Mouse (Mus musculus) midbrain, embryonic 12.5 days (tissue): ENCODE results near the gene Pdlim4. TPM values are rescaled to one million over a fixed set of nuclear protein-coding genes. Genes with fewer than 3 reads are reported as not detected.
A peak's percentile ranks its signal among the peaks of the same experiment; 100 is the strongest.

ENCODE experiments used
- ATAC-seq: fragments of 200-750 bp; cut with Nextera tagmentation; 2 replicates; pipeline ENCODE4 v1.8.0; 2017; ENCODE audit warnings: low read depth, moderate TSS enrichment, moderate library complexity; ENCODE audit not compliant: low FRiP score
- H3K27ac ChIP-seq: fragments of 300-500 bp; sonication (generic); replicated peaks from 2 replicates; pipeline ENCODE4 v1.5.1; 2016; ENCODE audit warnings: mild to moderate bottlenecking
- H3K27me3 ChIP-seq: fragments of 300-500 bp; sonication (generic); 2 replicates; pipeline ENCODE4 v1.6.1; 2016; ENCODE audit warnings: mild to moderate bottlenecking
- H3K36me3 ChIP-seq: fragments of 300-500 bp; sonication (generic); 2 replicates; pipeline ENCODE4 v1.6.1; 2016
- H3K4me1 ChIP-seq: fragments of 300-500 bp; sonication (generic); 2 replicates; pipeline ENCODE4 v1.6.1; 2016
- H3K4me2 ChIP-seq: fragments of 300-500 bp; sonication (generic); replicated peaks from 2 replicates; pipeline ENCODE4 v1.6.1; 2016; ENCODE audit warnings: mild to moderate bottlenecking, moderate library complexity
- H3K4me3 ChIP-seq: fragments of 300-500 bp; sonication (generic); 2 replicates; pipeline ENCODE4 v1.5.1; 2016; ENCODE audit warnings: mild to moderate bottlenecking
- H3K9ac ChIP-seq: fragments of 300-500 bp; sonication (generic); replicated peaks from 2 replicates; pipeline ENCODE4 v1.6.1; 2016; ENCODE audit warnings: mild to moderate bottlenecking, moderate library complexity
- H3K9me3 ChIP-seq: fragments of 300-500 bp; sonication (generic); 2 replicates; pipeline ENCODE4 v1.6.1; 2016; ENCODE audit warnings: mild to moderate bottlenecking
- WGBS: fragments of 180-500 bp; shearing (Covaris S2); methylation state at CpG from one replicate; pipeline ENCODE4 v1.1.7; 2016; 5-methylcytosine and 5-hydroxymethylcytosine counted together
- polyA plus RNA-seq: library from polyadenylated mRNA; unstranded; fragments of >200 nt; fragmentation: Nextera tagmentation; extraction: Ambion mirVana; gene quantifications from 2 replicates; pipeline ENCODE4 v1.2.1, GENCODE M21; 2016

Pdlim4 gene
- polyA plus RNA-seq, 1 experiment from 2014 or later = 36.4 TPM

DNA sequence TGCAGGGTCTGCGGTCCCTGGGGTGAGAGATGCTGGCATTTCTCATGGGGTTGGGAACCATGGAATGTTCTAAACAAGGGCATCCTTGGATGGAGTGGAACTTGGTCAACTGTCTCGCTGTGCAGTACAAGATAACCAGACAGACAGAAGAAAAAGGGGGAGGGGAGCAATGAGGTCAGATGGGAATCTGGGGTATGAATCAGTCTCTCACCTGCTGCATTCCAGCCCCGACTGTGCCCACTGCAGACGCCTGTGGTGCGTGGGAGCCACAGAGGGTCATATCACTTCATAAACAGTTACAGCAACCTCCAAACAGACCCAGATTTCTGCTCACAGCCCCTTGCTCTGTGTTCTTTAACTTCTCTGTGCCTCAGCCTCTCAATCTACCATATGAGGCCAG is 2.4 kb downstream of the Pdlim4 start:
- ATAC-seq = no peak
- Histone ChIP-seq H3K4me1 (peaks cover 32% of the 10 kb centered on the region), H3K9ac (no peak overlapping the region), H3K4me2 (no peak overlapping the region), H3K4me3 (no peak overlapping the region), H3K36me3 (no peaks in the 10 kb centered on the region), H3K27me3 (peaks cover 24% of the 10 kb centered on the region), H3K9me3 (no peaks in the 10 kb centered on the region), H3K27ac (no peak overlapping the region)
- WGBS = 94% methylated on average over 5 of the region's 5 CpGs

DNA sequence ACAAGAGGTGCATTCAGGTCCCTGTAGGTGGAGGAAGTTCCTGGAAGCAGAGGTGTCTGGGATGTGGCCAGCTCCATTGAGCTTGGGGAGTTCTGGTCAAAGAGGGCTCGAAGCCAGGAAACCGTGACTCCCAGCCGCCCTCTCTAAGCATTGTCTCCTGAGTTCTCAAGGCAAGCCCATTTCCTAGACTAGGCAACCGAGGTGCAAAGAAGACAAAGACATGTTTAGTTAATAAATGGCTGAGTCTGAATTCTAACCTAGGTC is 3.0 kb downstream of the Pdlim4 start:
- H3K27me3 ChIP-seq = peaks cover 24% of the 10 kb centered on the region
- WGBS = 87% methylated on average over 4 of the region's 4 CpGs
- no peak overlapping the region for H3K4me2 ChIP-seq
- H3K9me3 ChIP-seq = no peaks in the 10 kb centered on the region
- H3K36me3 ChIP-seq = no peaks in the 10 kb centered on the region
- H3K4me1 ChIP-seq = peaks cover 32% of the 10 kb centered on the region
- no peak overlapping the region for H3K9ac ChIP-seq
- ATAC-seq = no peak
- H3K27ac ChIP-seq = no peak overlapping the region
- no peak overlapping the region for H3K4me3 ChIP-seq

DNA sequence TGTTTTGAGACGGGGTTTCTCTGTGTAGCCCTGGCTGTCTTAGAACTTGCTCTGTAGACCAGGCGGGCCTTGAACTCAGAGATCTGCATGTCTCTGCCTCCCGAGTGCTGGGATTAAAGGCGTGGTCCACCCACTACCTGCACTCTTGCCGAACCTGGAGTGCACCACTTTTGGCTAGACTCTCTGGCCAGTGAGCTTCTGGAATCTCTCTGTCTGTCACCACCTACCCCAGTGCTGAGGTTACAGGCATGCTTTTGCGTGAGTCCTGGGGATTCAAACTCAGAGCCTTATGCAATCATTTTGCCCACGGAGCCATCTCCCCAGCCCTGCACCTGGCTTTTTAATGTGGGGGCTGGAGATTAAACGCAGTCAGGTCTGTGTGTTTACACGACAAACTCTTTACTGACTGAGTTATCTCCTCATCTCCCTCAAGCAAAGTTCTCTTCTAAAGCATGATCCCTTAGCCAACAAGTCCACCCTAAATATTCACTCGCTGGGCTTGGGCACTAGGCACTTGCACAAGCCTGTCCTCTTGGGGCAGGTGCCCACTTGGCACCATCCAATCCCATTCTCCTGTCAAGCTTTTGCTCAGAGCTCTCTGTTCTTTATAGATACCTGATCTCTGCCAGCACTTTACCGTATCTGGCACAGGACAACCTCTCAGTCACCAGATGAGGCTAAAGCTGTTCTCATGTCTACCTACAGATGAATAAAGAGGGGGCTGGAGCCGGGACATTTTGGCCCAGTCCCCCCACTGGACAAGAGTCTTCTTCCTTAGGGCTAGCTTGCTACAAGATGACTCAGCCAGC is 3.5 kb downstream of the Pdlim4 start:
- Histone ChIP-seq H3K4me1 (peaks cover 36% of the 10 kb centered on the region), H3K27me3 (peaks cover 23% of the 10 kb centered on the region), H3K4me2 (no peak overlapping the region), H3K9ac (no peak overlapping the region), H3K9me3 (no peaks in the 10 kb centered on the region), H3K36me3 (no peaks in the 10 kb centered on the region), H3K4me3 (no peak overlapping the region), H3K27ac (no peak overlapping the region)
- WGBS = 91% methylated on average over 12 of the region's 12 CpGs
- ATAC-seq = no peak

DNA sequence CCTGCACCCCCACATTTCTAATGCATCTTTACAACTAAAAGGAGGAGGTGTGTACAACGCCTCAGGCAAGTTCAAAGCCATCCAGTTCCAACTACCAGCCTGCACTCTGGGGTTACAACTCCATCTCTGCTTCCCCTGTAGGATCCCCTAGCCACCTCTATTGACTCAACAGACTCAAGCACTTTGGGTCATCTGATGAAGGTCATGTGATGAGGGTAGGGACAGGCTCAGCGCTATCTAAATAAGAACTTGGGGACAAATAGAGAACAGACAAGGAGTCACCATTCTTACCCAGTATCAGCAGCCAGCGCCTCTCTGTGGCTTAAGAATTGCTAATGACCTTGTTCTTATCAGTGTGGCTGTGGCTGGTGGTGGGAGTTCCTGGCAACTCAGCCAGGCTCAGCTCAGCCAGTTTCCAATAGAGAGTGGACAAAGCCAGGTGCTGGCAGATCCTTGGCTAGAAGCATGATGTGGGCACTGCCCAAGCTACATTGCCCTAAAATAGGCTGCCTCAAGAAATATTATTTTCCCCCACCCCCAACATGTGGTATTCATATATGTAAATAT is 4.3 kb downstream of the Pdlim4 start:
- 79% methylated on average over 3 of the region's 3 CpGs for whole genome bisulfite sequencing
- Histone ChIP-seq H3K4me2 (no peak overlapping the region), H3K36me3 (no peaks in the 10 kb centered on the region), H3K27ac (no peak overlapping the region), H3K4me3 (no peak overlapping the region), H3K9ac (no peak overlapping the region), H3K4me1 (peaks cover 39% of the 10 kb centered on the region), H3K27me3 (peaks cover 19% of the 10 kb centered on the region; the same call in 1 of the 2 replicates), H3K9me3 (no peaks in the 10 kb centered on the region)
- no peak for ATAC-seq

DNA sequence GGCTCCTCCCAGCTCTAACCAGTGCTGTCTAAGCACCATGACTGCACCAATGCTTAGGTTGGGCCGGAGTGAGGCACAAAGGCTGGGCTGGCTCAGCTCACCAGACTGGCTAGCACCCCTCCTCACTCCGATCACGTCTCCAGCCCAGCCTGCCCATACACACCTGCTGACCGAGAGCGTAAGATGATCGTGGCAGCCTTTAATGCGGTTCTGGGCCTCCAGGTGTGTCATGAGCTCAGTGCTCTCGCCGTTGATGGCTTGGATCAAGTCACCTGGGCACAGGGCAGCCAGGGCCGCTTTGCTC is 5.4 kb downstream of the Pdlim4 start:
- Histone ChIP-seq H3K9me3 (no peaks in the 10 kb centered on the region), H3K4me3 (no peak overlapping the region), H3K27me3 (peaks cover 19% of the 10 kb centered on the region; the same call in 1 of the 2 replicates), H3K27ac (no peak overlapping the region), H3K9ac (no peak overlapping the region), H3K36me3 (no peaks in the 10 kb centered on the region), H3K4me2 (no peak overlapping the region), H3K4me1 (peaks cover 41% of the 10 kb centered on the region)
- no peak for ATAC-seq
- 88% methylated on average over 10 of the region's 10 CpGs for WGBS

DNA sequence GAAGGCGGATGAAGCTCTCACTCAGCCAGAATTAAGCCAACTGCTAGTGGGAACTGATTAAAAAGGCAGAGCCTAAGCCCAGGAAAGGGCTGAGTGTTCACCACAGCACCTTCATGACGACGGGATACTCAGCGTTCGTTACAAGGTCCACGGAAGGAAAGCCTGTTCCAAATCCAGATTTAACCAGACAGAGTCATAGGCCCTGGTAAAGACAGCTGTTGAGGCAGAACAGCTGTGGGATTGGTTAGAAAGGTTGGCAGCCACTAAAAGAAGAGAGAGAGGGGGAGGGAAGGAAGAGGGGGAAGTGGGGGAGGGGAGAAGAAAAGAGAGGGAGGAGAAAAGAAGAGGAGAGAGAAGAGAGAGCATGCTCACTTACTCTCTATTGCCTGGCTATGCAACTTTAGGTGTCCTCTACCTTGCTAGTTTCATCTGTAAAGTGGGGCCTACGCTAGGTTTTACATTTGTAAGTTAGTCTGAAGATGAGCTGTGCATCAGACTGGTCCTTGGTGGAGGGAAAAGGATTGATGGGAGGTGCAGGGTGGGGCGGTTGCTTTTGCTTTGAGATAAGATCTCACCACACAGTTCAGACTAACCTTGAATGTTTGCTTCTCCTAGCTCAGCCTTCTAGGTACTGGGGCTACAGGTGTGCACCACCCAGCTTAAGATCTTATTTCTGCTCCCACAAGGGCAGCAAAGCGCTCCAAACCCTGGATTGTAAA is 5.9 kb downstream of the Pdlim4 start:
- peaks cover 16% of the 10 kb centered on the region; the same call in 1 of the 2 replicates for H3K27me3 ChIP-seq
- H3K36me3 ChIP-seq = no peaks in the 10 kb centered on the region
- no peak overlapping the region for H3K9ac ChIP-seq
- no peak overlapping the region for H3K4me3 ChIP-seq
- H3K27ac ChIP-seq = no peak overlapping the region
- H3K4me2 ChIP-seq = no peak overlapping the region
- peaks cover 41% of the 10 kb centered on the region for H3K4me1 ChIP-seq
- H3K9me3 ChIP-seq = no peaks in the 10 kb centered on the region
- ATAC-seq = no peak
- WGBS = 80% methylated on average over 9 of the region's 9 CpGs

DNA sequence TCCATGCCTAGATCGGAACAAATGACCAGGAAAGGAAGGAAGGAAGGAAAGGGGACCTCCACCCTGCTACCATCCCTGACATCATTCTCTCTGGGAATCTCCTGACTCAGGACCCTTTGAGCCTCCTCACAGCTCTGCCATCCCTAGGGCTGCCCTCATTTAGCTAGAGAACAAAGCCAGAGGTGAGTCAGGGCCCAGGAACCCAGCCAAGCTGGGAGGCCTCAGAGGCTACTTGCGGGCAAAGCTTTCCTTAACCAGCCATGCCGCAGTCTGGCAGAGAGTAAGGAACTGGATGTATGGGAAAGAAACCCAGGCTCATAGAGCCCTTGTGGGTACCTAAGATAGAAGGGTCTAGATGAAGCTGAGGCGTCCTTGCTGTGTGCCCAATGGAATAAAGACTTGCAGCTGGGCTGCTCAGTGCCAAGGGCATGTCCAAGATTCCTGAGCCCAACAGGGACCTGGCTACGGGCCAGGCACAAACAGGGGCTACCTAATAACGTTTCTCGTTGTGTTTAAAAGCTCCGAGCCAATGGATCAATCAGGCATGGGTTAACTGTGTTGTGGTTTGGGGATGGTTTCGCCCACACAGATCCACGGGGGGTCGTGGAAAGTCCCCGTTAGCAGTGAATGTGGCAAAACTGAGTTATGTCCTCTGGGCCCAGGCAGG is 6.6 kb downstream of the Pdlim4 start:
- Histone ChIP-seq H3K27me3 (peaks cover 9% of the 10 kb centered on the region; the same call in 1 of the 2 replicates), H3K4me1 (peaks cover 41% of the 10 kb centered on the region), H3K36me3 (no peaks in the 10 kb centered on the region), H3K4me2 (no peak overlapping the region), H3K9me3 (no peaks in the 10 kb centered on the region), H3K27ac (no peak overlapping the region), H3K9ac (no peak overlapping the region), H3K4me3 (no peak overlapping the region)
- no peak for ATAC-seq
- 84% methylated on average over 12 of the region's 12 CpGs for WGBS

DNA sequence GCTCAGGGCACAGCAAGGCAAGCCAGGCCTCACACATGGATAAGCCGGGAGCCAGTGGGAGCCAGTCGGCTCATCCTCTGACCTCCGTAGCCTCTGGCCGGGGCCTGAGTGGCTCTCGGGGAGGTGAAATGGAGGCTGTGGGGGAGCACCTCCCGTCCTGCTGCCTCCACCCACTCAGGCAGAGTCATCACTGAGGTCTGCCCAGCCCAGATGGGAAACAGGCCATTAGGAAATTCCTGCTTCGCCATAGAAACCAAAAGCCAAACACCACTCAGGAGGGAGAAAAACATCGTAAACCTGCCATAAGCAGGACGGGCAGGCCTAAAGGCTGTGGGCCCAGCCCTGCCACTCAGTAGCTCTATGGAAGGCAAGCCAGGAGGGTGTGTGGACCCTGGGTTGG is 8.5 kb downstream of the Pdlim4 start:
- Histone ChIP-seq H3K4me1 (peaks cover 37% of the 10 kb centered on the region), H3K9ac (no peak overlapping the region), H3K27me3 (no peaks in the 10 kb centered on the region), H3K4me2 (no peak overlapping the region), H3K36me3 (no peaks in the 10 kb centered on the region), H3K27ac (no peak overlapping the region), H3K9me3 (no peaks in the 10 kb centered on the region), H3K4me3 (no peak overlapping the region)
- WGBS = 51% methylated on average over 9 of the region's 9 CpGs
- ATAC-seq = no peak

DNA sequence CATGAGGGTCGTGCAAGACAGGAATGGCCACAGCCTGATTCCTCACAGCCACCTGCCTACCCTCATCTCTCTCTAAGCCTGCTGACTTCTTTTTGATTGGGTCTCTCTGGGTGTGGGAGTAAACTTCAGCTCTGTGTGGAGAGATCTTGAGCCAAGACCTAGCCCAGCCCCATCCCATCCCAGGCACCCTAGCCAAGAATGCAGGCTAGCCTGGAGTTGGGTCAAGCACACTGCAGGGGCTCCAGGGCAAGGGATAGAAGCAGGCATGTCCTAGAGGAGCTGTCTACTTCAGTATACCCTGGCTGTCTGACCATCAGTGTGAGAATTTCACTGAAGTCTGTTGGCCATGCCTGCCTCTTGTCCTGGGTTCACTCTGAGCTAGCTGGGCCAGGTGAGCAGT is 9.3 kb downstream of the Pdlim4 start:
- H3K4me1 ChIP-seq = peaks cover 37% of the 10 kb centered on the region
- 65% methylated on average over 1 of the region's 1 CpGs for WGBS

DNA sequence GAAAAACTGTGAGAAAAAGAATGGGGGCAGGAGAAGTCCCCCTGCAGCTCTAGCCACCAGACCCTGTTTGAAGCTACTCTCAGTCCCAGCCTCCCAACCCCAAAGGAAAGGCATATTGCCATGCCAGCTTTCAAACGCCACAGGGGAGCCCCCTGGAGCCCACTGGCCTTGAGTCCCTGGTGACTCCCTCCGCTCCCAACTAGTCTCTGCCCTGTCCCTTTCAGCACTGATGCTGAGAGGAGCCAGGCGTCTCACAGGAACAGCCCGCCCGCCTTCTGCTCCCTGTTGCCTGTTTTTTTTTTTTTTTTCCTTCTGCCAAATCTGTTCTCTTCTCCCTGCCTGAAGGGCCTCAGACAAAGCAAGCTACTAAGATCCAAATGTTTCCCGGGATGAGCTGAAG is 10.2 kb downstream of the Pdlim4 start:
- Histone ChIP-seq H3K36me3 (no peaks in the 10 kb centered on the region), H3K4me1 (peaks cover 37% of the 10 kb centered on the region), H3K4me3 (no peak overlapping the region), H3K27me3 (no peaks in the 10 kb centered on the region), H3K9me3 (no peaks in the 10 kb centered on the region), H3K27ac (peak overlapping the region; percentile 65), H3K4me2 (no peak overlapping the region), H3K9ac (no peak overlapping the region)
- ATAC-seq = 0 out of 2 replicates have a peak, but pooled peaks have one; percentile 14
- 14% methylated on average over 6 of the region's 6 CpGs for WGBS

More for the DNA sequence above, 9.3 kb downstream of the Pdlim4 start:
- H3K9me3 ChIP-seq = no peaks in the 10 kb centered on the region
- H3K4me3 ChIP-seq = no peak overlapping the region
- no peaks in the 10 kb centered on the region for H3K27me3 ChIP-seq
- no peak overlapping the region for H3K4me2 ChIP-seq
- no peak overlapping the region for H3K9ac ChIP-seq
- H3K36me3 ChIP-seq = no peaks in the 10 kb centered on the region
- no peak for ATAC-seq
- H3K27ac ChIP-seq = no peak overlapping the region

DNA sequence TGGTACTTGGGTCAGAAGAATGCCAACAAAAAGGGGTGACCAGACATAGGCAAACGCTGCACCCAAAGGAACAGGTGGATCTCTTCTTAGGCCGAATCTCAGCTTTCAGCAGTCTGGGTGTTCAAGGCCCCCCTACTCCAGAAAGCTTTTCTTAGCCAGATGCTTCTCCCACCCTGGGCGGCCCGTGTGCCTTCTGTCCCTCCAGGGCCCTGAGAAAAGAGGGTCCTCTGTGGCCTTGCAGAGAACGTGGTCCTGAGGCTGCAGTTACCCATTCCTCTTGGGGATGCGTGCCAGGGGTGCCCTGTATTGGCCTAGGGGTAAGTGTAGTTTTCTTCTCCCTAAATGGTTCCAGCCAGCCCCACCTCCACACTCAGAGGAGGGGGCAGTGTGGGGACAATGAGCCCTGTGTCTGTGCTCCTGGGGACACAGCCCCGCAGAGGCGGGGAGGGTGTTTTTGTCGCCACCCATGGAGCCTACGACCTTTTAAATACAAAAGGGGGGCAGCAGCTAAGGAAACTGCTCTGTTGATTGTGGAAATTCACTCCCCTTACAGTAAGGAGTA is 10.7 kb downstream of the Pdlim4 start:
- Histone ChIP-seq H3K27ac (peak overlapping the region; percentile 65), H3K4me1 (peaks cover 37% of the 10 kb centered on the region), H3K4me2 (no peak overlapping the region), H3K9me3 (no peaks in the 10 kb centered on the region), H3K4me3 (no peak overlapping the region), H3K9ac (peak overlapping the region; percentile 25; the same call in 1 of the 2 replicates), H3K27me3 (no peaks in the 10 kb centered on the region), H3K36me3 (no peaks in the 10 kb centered on the region)
- 29% methylated on average over 10 of the region's 10 CpGs for WGBS
- peak; percentile 52 for ATAC-seq

DNA sequence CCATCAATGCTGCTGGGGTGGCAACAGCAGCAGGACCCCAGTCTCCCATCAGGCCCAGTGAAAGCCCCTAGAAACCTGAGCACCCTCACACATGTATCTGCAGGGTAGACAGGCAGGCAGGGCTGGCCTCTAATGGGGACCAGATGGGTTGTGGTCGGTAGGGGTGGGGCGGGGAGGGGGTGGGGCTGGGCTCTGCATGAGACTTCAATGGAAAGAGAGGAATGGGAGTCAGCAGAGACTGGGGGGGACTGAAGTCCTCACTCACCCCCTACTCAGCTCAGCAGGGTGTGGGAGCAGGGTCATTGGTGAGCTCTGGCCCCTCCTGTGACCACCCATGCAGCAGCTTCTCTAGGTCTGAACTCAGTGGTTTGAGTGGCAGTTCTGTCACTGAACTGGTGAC is 11.4 kb downstream of the Pdlim4 start:
- no peak for ATAC-seq
- Histone ChIP-seq H3K27me3 (no peaks in the 10 kb centered on the region), H3K4me1 (peaks cover 33% of the 10 kb centered on the region), H3K4me3 (no peak overlapping the region), H3K36me3 (no peaks in the 10 kb centered on the region), H3K4me2 (no peak overlapping the region), H3K9ac (0 out of 2 replicates have a peak overlapping the region, but pooled peaks have one; percentile 7), H3K27ac (peak overlapping the region; percentile 65; the same call in 1 of the 2 replicates), H3K9me3 (no peaks in the 10 kb centered on the region)
- 25% methylated on average over 2 of the region's 2 CpGs for WGBS
